Mouse (Mus musculus) heart, embryonic 14.5 days (tissue): ENCODE results near the gene Gm4969. TPM values are rescaled to one million over a fixed set of nuclear protein-coding genes. Genes with fewer than 3 reads are reported as not detected.

ENCODE experiments used
- ATAC-seq: fragments of 200-750 bp; cut with Nextera tagmentation; 2 replicates; pipeline ENCODE4 v1.8.0; 2017; ENCODE audit warnings: low read depth, moderate TSS enrichment; ENCODE audit not compliant: insufficient number of reproducible peaks, insufficient read depth, low FRiP score
- H3K27ac ChIP-seq, 2 experiments: fragments of 200-500 bp in 1 of 2; fragments of 300-500 bp in 1 of 2; sonication (generic) in 1 of 2; replicated peaks in 1 of 2; 2 replicates each; pipeline ENCODE4 v1.5.1; 2012 to 2014; ENCODE audit warnings: low read depth in 2 of 2, low read length in 2 of 2, control low read depth in 1 of 2, mild to moderate bottlenecking in 1 of 2, mixed read lengths in 1 of 2; ENCODE audit not compliant: control insufficient read depth in 1 of 2, insufficient read depth in 1 of 2
- H3K27me3 ChIP-seq: fragments of 300-500 bp; sonication (generic); 2 replicates; pipeline ENCODE4 v1.6.1; 2014; ENCODE audit warnings: mild to moderate bottlenecking, low read length, control low read depth; ENCODE audit not compliant: control insufficient read depth, insufficient read depth
- H3K36me3 ChIP-seq: fragments of 300-500 bp; sonication (generic); 2 replicates; pipeline ENCODE4 v1.6.1; 2014; ENCODE audit warnings: mild to moderate bottlenecking, control low read depth, low read length, mixed read lengths; ENCODE audit not compliant: control insufficient read depth, insufficient read depth
- H3K4me1 ChIP-seq, 2 experiments: fragments of 200-500 bp in 1 of 2; fragments of 300-500 bp in 1 of 2; sonication (generic) in 1 of 2; 2 replicates each; pipeline ENCODE4 v1.6.1; 2012 to 2014; ENCODE audit warnings: low read length in 2 of 2, control low read depth in 1 of 2, mixed read lengths in 1 of 2; ENCODE audit not compliant: control insufficient read depth in 2 of 2, insufficient read depth in 2 of 2
- H3K4me2 ChIP-seq: fragments of 300-500 bp; sonication (generic); 2 replicates; pipeline ENCODE4 v1.6.1; 2014; ENCODE audit warnings: mild to moderate bottlenecking, low read length
- H3K4me3 ChIP-seq, 2 experiments: fragments of 200-500 bp in 1 of 2; fragments of 300-500 bp in 1 of 2; sonication (generic) in 1 of 2; 2 replicates each; pipeline ENCODE4 v1.5.1; 2012 to 2014; ENCODE audit warnings: low read length in 2 of 2, mild to moderate bottlenecking in 2 of 2, control low read depth in 1 of 2, low read depth in 1 of 2, moderate library complexity in 1 of 2; ENCODE audit not compliant: control insufficient read depth in 1 of 2, insufficient read depth in 1 of 2
- H3K9ac ChIP-seq: fragments of 300-500 bp; sonication (generic); 2 replicates; pipeline ENCODE4 v1.6.1; 2014; ENCODE audit warnings: mild to moderate bottlenecking, low read length
- H3K9me3 ChIP-seq: fragments of 300-500 bp; sonication (generic); 2 replicates; pipeline ENCODE4 v1.6.1; 2016; ENCODE audit warnings: low read length, control low read depth; ENCODE audit not compliant: control insufficient read depth
- WGBS: fragments of 180-500 bp; shearing (Covaris S2); extraction: QIAGEN DNeasy Blood & Tissue Kit; methylation state at CpG from one replicate; pipeline ENCODE4 v1.1.7; 2014; 5-methylcytosine and 5-hydroxymethylcytosine counted together
- polyA plus RNA-seq: library from polyadenylated mRNA; unstranded; fragments of >200 nt; fragmentation: Nextera tagmentation; extraction: Ambion mirVana; gene quantifications from 2 replicates; pipeline ENCODE4 v1.2.1, GENCODE M21; 2014

Gm4969 gene
- polyA plus RNA-seq, 1 experiment from 2014 or later = 1.2 TPM

- H3K27me3 ChIP-seq = no peaks in the 10 kb centered on the region
- peak within 1 kb of the TSS; percentile 86 for H3K9ac ChIP-seq
- H3K27ac ChIP-seq = peak within 1 kb of the TSS in 1 of 2 experiments; percentile 21; a peak in 2 of 4 replicates
- ATAC-seq = peak; percentile 93
- H3K4me2 ChIP-seq = peak within 1 kb of the TSS; percentile 90
- peak within 1 kb of the TSS; percentile 75 to 84 for H3K4me3 ChIP-seq
- no peaks in the 10 kb centered on the region for H3K36me3 ChIP-seq
- peaks cover 8% of the 10 kb centered on the region; the same call in 1 of the 2 replicates for H3K9me3 ChIP-seq
- WGBS = 2% methylated on average over 34 of the region's 34 CpGs
- peaks cover 8 to 18% of the 10 kb centered on the region in 2 experiments; a peak in 3 of 4 replicates for H3K4me1 ChIP-seq
These were observed 1.7 kb upstream of the Gm4969 start, which contains the start of gene Fbxo46 for GRCm38 (mm10) chr7:19119631-19120429. Fbxo46 (plus strand) TSS chr7:19119859.

DNA sequence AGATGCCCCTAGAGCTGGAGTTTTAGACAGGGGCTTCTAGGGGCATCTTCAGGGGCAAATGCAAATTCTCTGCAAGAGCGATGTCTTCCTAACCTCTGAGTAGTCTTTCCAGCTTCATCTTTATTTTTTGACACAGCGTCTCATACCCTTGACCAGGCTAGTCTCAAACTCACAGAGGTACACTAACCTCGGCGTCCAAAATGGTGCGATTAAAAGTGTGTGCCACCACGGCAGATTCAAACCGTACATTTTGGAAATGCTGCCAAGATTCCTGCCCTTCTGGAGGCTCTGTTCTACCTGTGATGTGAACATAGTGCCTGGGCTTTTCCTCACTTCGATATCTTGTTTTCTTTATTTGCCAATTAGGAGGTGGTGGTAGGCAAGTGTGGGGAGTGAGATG, 915 bp upstream of the Gm4969 start:
- H3K36me3 ChIP-seq = no peaks in the 10 kb centered on the region
- H3K4me2 ChIP-seq = no peak overlapping the region
- H3K9ac ChIP-seq = no peak overlapping the region

GRCm38 (mm10) chr7:19109565-19109964, 8.6 kb downstream of the Gm4969 start:
- Histone ChIP-seq H3K9me3 (no peaks in the 10 kb centered on the region), H3K27me3 (no peaks in the 10 kb centered on the region), H3K4me1 (peaks cover 0 to 7% of the 10 kb centered on the region in 2 experiments; a peak in 2 of 4 replicates), H3K4me3 (no peak overlapping the region), H3K36me3 (no peaks in the 10 kb centered on the region), H3K4me2 (no peak overlapping the region), H3K9ac (no peak overlapping the region), H3K27ac (no peak overlapping the region)
- 66% methylated on average over 1 of the region's 1 CpGs for WGBS
- no peak for ATAC-seq

More for the DNA sequence above, 915 bp upstream of the Gm4969 start:
- WGBS = 92% methylated on average over 8 of the region's 8 CpGs
- H3K4me1 ChIP-seq = peaks cover 8 to 18% of the 10 kb centered on the region in 2 experiments; a peak in 3 of 4 replicates
- 0 out of 4 replicates have a peak overlapping the region, but pooled peaks of 1 of the 2 experiments have one; percentile 75 for H3K4me3 ChIP-seq
- peaks cover 8% of the 10 kb centered on the region; the same call in 1 of the 2 replicates for H3K9me3 ChIP-seq
- H3K27me3 ChIP-seq = no peaks in the 10 kb centered on the region
- H3K27ac ChIP-seq = no peak overlapping the region
- no peak for ATAC-seq

GRCm38 (mm10) chr7:19107436-19107835, 10.7 kb downstream of the Gm4969 start:
- no peaks in the 10 kb centered on the region for H3K27me3 ChIP-seq
- no peak overlapping the region for H3K4me3 ChIP-seq
- no peaks in the 10 kb centered on the region for H3K36me3 ChIP-seq
- H3K9me3 ChIP-seq = peaks cover 9% of the 10 kb centered on the region; the same call in 1 of the 2 replicates
- no peak overlapping the region for H3K9ac ChIP-seq
- peaks cover 0 to 7% of the 10 kb centered on the region in 2 experiments; a peak in 2 of 4 replicates for H3K4me1 ChIP-seq
- H3K27ac ChIP-seq = no peak overlapping the region
- no peak for ATAC-seq
- WGBS = 33% methylated on average over 3 of the region's 3 CpGs
- no peak overlapping the region for H3K4me2 ChIP-seq

GRCm38 (mm10) chr7:19104486-19104885, 13.7 kb downstream of the Gm4969 start:
- H3K9me3 ChIP-seq = peaks cover 9% of the 10 kb centered on the region; the same call in 1 of the 2 replicates
- H3K4me1 ChIP-seq = peaks cover 0 to 7% of the 10 kb centered on the region in 2 experiments; a peak in 2 of 4 replicates
- no peaks in the 10 kb centered on the region for H3K27me3 ChIP-seq
- WGBS = 59% methylated on average over 2 of the region's 2 CpGs
- no peak overlapping the region for H3K4me3 ChIP-seq
- ATAC-seq = no peak
- H3K9ac ChIP-seq = no peak overlapping the region
- H3K4me2 ChIP-seq = no peak overlapping the region
- H3K36me3 ChIP-seq = no peaks in the 10 kb centered on the region
- no peak overlapping the region for H3K27ac ChIP-seq

GRCm38 (mm10) chr7:19103741-19104140, 14.4 kb downstream of the Gm4969 start:
- no peak overlapping the region for H3K27ac ChIP-seq
- H3K9ac ChIP-seq = no peak overlapping the region
- no peak overlapping the region for H3K4me3 ChIP-seq
- peaks cover 0 to 7% of the 10 kb centered on the region in 2 experiments; a peak in 2 of 4 replicates for H3K4me1 ChIP-seq
- no peak for ATAC-seq
- H3K27me3 ChIP-seq = no peaks in the 10 kb centered on the region
- H3K4me2 ChIP-seq = no peak overlapping the region
- peaks cover 9% of the 10 kb centered on the region; the same call in 1 of the 2 replicates for H3K9me3 ChIP-seq
- H3K36me3 ChIP-seq = 0 out of 2 replicates have a peak, but pooled peaks cover 2% of the 10 kb centered on the region

- no peak overlapping the region for H3K27ac ChIP-seq
- H3K27me3 ChIP-seq = no peaks in the 10 kb centered on the region
- peaks cover 13 to 26% of the 10 kb centered on the region in 2 experiments for H3K4me1 ChIP-seq
- no peak overlapping the region for H3K4me3 ChIP-seq
- no peak overlapping the region for H3K9ac ChIP-seq
- H3K36me3 ChIP-seq = peaks cover 23% of the 10 kb centered on the region
- H3K4me2 ChIP-seq = no peak overlapping the region
- H3K9me3 ChIP-seq = peaks cover 9% of the 10 kb centered on the region; the same call in 1 of the 2 replicates
- WGBS = 90% methylated on average over 1 of the region's 1 CpGs
- ATAC-seq = no peak
These were observed 17.9 kb downstream of the Gm4969 start for GRCm38 (mm10) chr7:19100290-19100689.
